Mouse (Mus musculus) layer of hippocampus, postnatal 36 days (tissue): Measurements from ENCODE around the gene E430018J23Rik. TPM values are rescaled to one million over a fixed set of nuclear protein-coding genes. Genes with fewer than 3 reads are reported as not detected.
"Not testable (repeated sequence)": the region's sequence is repeated elsewhere in the genome, so short reads cannot be mapped to it uniquely, and the experiment has no call there.

Source experiments
- DNase-seq, 2 experiments: peaks; one replicate each; pipeline ENCODE4 v3.0.0; 2022
- total RNA-seq, 2 experiments: library from RNA; stranded (reverse); gene quantifications; 2 replicates each; pipeline ENCODE4 v1.2.3; 2021

Gene E430018J23Rik
- total RNA-seq, 2 experiments from 2014 or later: 6.8 to 7.0 TPM

DNA sequence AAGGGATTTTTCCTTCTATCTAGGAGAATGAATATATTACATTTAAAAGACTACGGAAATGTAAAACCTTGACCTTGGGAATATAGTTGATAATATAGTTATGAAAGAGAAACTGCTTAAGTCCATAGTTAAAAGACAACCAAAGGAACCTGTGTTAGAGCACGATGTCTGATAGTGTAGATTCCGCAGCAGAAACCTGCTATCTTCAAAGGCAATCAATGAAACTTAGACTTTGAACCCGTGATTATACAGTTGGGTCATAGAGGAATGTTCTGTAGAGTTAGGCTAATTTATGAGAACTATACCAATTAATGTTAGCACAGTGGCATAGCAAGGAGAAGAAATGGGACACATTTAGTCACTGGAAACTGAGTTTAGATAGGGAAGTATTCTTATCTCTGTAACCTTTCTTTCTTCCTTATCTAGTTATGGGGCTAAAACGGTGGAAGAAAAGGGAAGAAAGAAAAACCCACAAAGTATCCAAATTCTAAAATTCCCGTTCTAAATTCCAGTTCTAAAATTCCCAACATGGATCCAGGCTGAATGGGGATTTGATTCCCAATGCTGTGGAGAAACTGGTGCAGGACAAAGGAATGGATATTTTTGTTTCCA, 15.0 kb downstream of the E430018J23Rik start:
- DNase-seq: no peak

- peak; percentile 86 to 88 for DNase-seq
Observed at GRCm38 (mm10) chr7:127375271-127376245, 17.9 kb downstream of the E430018J23Rik start, which contains the start of gene Zfp747. Gene Zfp747, minus strand, starts transcription at chr7:127376050.

- not testable (repeated sequence) for DNase-seq
Observed at GRCm38 (mm10) chr7:127371870-127372269, 21.6 kb downstream of the E430018J23Rik start.

DNA sequence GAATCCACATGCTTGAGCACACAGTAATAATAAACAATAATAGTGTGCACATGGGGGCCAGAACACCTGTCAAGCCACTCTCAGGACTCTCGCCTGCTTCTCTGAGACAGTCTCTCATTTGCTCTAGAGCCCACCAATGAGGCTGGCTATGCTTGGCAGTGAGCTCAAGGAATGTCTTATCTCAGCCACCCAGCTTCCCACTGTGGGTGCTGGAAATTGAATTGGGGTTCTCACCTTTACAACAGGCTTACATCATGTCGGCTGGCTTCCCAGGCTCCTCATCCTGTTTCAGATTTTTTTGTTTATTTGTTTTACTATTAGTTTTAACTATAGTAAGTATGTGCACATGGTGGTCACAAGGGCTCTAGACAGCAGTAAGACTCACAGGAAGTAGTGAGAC, 22.2 kb downstream of the E430018J23Rik start:
- no peak for DNase-seq

- no peak for DNase-seq
Observed at GRCm38 (mm10) chr7:127366249-127366648, 27.2 kb downstream of the E430018J23Rik start.

GRCm38 (mm10) chr7:127364166-127364565, 29.3 kb downstream of the E430018J23Rik start:
- no peak for DNase-seq

DNA sequence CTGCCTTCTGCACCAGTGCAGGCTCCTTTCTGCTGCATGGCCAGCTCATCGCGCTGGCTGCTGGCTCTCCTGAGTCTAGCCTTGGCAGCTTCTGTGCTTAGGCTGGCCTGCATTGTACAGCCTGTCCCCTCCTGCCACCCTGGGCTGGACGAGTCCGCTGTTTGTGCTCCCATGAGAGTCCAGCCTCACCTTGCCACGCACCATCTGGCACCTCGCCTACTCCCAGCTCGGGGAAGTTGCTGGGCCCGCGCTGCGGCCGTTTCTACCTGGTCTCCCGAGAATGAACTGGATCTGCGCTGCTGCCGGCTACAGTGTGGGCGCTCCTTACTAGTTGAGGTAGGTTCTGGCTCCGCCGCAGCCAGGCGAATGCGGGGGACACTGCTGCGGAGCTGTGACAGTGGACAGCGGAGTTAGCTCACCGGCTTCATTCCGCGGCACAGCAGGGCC, 29.9 kb downstream of the E430018J23Rik start:
- DNase-seq: no peak

- DNase-seq: not testable (repeated sequence)
Observed at GRCm38 (mm10) chr7:127362418-127362817, 31.0 kb downstream of the E430018J23Rik start.

DNA sequence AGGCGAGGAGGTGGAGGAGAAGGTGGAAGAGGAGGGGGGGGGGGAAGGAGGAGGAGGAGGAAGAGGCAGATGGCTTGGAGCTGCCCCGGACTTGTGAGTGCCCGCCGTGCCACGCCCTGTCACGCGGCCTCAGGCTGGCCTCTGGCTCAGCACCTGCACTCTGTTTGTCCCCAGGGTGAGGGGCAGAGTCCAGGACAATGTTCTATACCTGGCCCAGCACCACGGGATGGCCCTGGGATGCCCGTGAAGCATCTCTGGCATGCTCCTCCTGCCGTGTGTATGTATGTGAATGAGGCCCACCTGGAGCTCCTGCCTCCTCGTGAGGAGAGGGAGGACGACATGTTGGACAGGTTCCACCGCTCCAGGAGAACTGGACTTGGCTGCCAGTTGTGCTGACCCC, 32.0 kb downstream of the E430018J23Rik start:
- DNase-seq: no peak

GRCm38 (mm10) chr7:127360265-127360664, 33.2 kb downstream of the E430018J23Rik start:
- no peak for DNase-seq

DNA sequence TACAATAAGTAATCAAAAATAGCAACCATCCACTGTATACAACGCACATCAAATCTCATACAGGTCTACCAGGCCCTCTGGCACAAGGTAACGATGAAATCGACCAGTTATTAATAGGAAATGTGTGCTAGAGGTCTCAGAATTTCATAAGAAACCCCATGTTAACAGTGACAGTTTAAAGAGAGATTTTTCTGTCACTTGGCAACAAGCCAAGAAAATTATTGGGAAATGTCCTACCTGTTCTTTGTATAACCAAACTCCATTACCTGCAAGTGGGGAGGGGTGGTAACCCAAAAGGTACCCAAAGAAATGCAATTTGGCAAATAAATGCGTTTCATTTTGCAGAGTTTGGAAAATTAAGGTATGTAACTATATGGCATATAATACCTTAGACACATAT, 35.0 kb downstream of the E430018J23Rik start:
- DNase-seq: no peak

- DNase-seq: no peak
Observed at GRCm38 (mm10) chr7:127357871-127358270, 35.6 kb downstream of the E430018J23Rik start.

GRCm38 (mm10) chr7:127355796-127356195, 37.6 kb downstream of the E430018J23Rik start:
- no peak for DNase-seq

- DNase-seq: no peak
Observed at GRCm38 (mm10) chr7:127351230-127352004, 42.0 kb downstream of the E430018J23Rik start.

DNA sequence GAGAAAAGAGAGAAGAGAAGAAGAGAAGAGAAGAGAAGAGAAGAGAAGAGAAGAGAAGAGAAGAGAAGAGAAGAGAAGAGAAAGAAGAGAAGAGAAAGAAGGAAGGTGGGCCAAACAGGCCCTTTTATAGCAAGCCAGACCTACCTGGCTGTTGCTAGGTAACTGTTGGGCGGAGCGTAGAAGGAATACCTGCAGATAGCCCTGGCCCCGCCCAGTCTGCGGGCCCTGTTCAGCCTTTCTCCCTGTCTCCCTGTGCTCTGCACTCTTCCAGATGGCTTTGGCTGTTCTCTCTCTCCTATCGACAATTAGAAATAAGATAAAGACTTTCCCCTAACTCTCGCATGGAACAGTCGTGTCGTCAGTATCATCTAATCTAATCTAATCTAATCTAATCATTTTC, 46.8 kb downstream of the E430018J23Rik start:
- DNase-seq: no peak

GRCm38 (mm10) chr7:127345512-127346325, 47.7 kb downstream of the E430018J23Rik start, which contains the start of gene Zfp768:
Gene Zfp768, minus strand, starts transcription at chr7:127345589.
- peak; percentile 86 to 89 for DNase-seq

DNA sequence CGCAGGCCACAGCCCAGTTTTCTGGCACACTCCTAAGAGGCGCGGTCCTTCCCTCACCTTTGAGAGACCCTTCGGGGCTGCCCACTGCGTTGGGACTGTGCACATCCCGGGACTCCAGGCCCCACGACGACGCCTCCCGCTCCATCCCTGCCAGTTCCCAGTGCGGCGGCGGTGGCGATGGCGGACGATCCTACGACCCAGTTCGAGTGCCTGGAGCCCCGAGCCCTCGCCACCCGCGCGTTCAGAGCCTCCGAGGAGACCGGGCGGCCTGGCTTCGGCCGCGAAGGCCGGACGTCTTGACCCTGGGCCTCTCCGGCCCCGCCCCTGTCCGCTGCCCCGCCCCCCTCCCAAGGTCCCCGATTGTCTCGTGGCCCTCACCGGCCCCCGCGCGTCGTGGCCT, 48.3 kb downstream of the E430018J23Rik start:
- DNase-seq: peak; percentile 32 to 56

- no peak for DNase-seq
Observed at GRCm38 (mm10) chr7:127344371-127344770, 49.1 kb downstream of the E430018J23Rik start.

DNA sequence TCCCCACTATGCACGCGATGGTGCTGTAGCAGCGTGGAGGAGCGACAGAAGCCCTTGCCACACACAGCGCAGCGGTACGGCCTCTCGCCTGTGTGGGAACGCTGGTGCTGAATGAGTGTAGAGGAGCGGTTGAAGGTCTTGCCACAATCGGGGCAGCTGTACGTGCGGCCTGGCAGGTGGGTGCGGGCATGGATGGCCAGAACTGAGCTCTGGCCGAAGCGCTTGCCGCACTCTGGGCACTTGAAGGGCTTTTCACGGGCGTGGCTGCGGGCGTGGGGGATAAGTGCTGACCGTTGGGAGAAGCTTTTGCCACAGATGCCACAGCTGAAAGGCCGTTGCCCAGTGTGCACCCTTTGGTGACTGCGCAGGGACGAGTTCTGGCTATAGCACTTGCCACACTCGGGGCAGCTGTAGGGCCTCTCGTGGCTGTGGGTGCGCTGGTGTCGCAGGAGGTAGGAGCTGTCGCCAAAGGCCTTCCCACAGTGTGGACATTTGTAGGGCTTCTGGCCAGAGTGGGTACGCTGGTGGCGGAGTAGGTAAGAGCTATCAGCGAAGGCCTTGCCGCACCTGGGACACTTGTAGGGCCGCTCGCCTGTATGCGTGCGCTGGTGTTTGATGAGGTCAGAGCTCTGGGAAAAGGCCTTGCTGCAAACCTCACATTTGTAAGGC, 49.9 kb downstream of the E430018J23Rik start:
- no peak for DNase-seq

GRCm38 (mm10) chr7:127342888-127343287, 50.5 kb downstream of the E430018J23Rik start:
- DNase-seq: no peak

GRCm38 (mm10) chr7:127342332-127342731, 51.1 kb downstream of the E430018J23Rik start:
- no peak for DNase-seq
